Mouse (Mus musculus): ENCODE data around the gene Fchsd2.
A peak's percentile ranks its signal among the peaks of the same experiment; 100 is the strongest.

The Fchsd2 gene

DNA sequence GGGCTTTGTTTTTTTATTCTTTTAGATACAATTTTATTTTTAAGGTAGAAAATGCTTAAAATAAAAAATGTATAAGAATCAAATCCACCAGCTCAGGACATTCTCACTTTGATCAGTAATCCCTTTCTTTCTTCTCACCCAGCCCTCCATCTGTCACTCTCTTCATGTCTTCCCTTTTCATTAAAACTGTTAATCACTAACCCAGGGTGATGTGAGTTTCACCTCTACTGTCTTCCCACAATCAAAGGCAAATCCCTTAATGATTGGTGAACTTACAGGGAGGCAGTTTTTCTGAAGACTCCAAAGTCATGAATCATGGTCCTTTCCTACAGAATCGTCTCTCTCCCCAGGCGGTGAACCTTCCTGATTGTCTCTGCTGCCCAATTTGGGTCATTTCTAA lies 124.1 kb downstream of the Fchsd2 start:
- no peak for DNase-seq

GRCm38 (mm10) chr7:101223501-101223900 lies 130.8 kb downstream of the Fchsd2 start:
- DNase-seq, result no peak

- no peak for DNase-seq
Observed at GRCm38 (mm10) chr7:101229336-101229735, 136.7 kb downstream of the Fchsd2 start.

GRCm38 (mm10) chr7:101231458-101231857 lies 138.8 kb downstream of the Fchsd2 start:
- DNase-seq, result no peak

DNA sequence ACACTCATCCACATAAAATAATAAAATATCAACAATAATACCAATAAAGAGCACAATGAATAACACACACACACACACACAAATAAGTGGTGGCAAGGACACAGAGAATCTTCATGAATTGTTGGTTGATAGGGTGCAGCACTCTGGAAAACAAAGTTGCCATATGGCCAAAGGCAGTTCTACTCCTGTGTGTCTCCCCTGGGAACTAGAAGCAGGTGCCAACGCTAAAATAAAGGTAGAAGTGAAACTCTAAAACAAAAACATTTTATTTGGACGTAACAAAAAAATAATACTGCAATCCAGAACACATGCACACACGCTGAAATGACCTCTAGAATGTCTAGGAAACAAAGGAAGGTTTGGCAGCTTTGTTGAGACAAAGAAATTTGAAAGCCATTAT lies 140.1 kb downstream of the Fchsd2 start:
- DNase-seq, result no peak

DNA sequence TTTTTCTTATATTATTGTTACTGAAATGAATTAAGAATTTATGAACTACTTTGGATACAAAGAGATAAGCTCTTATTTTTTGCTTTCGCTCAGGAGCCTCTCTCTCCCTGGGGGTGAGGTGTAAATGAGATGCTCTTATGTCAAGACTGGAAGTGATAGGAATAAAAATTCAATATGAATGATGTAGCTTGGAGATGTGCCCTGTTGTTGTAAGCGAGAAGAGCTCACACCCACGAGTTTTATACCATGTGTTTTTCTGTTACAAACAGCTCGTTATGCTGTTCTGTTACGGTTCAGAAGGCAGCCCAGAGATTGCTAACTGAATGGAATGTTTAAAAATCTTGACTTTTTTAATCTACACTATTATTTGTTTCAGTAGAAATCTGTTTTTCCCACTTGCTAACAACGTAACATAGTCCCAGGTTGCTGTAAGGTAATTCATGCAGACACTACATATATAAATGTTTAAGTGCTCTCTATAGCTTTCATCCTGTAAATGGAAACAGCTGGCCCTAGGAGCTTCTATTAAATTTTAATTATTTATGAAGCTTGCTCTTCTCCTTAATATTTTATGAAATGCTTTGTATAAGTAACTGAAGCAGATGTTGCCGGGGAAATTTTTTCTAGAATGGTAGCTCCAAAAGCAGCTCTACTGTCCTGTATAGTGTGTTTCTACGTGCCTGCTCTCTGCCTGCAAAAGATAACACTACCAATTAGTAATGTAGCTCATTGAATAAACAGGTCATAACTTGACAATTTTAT lies 144.2 kb downstream of the Fchsd2 start:
- DNase-seq, result no peak

- DNase-seq, result no peak
Observed at GRCm38 (mm10) chr7:101248760-101249159, 156.1 kb downstream of the Fchsd2 start.

- no peak for DNase-seq
Observed at GRCm38 (mm10) chr7:101249173-101249572, 156.5 kb downstream of the Fchsd2 start.

DNA sequence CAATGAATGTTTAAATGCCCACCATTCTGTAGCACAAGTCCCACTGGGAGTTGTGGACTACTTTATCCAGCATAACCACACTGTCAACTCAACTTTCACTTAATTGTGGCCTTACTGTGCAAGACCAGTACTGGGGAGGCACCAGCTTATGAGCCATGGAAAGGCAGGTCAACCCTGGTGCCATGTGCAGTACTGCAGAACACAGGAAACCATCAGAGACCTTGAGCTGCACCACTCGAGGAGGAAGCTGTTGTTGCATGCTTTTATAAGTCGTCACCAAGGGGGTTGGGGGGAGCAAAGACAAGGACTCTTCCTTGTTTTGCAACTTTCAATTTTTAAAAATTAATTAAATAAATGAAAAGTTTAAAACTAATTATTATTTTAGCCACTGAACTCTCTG lies 160.4 kb downstream of the Fchsd2 start:
- no peak for DNase-seq

GRCm38 (mm10) chr7:101258482-101258881 lies 165.8 kb downstream of the Fchsd2 start:
- no peak for DNase-seq

- no peak for DNase-seq
Observed at GRCm38 (mm10) chr7:101261941-101262546, 169.4 kb downstream of the Fchsd2 start.

DNA sequence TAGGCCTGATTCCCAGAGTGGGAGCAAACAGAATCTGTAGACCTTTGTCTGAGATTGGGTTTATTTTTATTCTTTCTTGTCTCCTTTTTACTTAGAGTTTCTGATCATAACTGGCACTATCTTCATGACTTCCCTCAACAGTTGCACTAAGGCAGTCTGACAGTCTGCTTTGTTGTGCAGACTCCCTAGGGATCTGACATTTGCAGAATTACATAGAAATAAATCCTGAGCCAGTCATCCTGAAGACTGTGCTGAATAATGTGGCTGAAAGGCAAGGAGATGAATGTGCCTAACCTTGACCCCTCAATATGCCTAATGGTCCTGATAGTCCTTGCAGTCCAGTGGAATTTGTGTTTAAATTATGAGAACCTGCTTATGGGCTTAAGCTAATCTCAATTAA lies 170.8 kb downstream of the Fchsd2 start:
- no peak for DNase-seq

GRCm38 (mm10) chr7:101267457-101268259 lies 175.0 kb downstream of the Fchsd2 start:
- DNase-seq, result no peak

DNA sequence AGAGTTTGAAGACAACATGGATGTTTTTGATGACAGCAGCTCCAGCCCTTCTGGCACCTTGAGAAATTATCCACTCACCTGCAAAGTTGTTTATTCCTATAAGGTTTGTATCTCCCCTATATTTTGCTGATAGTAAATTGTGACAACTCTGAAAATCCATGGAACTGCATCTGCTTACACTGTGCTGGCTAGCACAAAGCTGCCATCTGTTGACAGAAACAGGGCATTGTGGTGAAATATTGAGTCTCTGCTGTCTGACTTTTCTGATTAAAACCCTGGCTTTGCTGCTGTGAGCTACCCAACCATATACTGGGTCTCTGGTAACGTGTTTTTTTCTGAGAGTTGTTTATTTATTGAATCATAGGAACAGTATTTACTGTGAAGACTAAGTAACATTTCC lies 178.9 kb downstream of the Fchsd2 start:
- DNase-seq, result no peak

- no peak for DNase-seq
Observed at GRCm38 (mm10) chr7:101272466-101273160, 179.9 kb downstream of the Fchsd2 start.

DNA sequence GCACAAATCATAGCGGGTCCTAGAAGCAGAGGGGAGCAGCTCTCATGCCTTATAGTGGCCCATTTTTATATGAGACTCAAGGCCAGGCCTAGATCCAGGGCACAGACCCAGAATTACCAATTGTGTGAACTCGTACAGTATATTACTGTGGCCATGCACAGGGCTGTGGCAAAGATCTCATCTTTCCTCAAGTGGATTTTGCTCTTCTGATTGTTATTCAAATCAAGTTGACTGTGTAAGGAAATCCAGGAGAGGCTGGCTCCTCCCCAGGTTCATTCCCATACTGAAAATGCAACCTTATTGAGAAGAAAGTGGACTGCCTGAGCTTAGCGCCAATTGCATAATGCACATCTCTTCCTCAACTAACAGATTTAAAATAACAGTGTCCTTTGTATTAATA lies 190.1 kb downstream of the Fchsd2 start:
- DNase-seq, result no peak

- DNase-seq, result no peak
Observed at GRCm38 (mm10) chr7:101284504-101284903, 191.8 kb downstream of the Fchsd2 start.

DNA sequence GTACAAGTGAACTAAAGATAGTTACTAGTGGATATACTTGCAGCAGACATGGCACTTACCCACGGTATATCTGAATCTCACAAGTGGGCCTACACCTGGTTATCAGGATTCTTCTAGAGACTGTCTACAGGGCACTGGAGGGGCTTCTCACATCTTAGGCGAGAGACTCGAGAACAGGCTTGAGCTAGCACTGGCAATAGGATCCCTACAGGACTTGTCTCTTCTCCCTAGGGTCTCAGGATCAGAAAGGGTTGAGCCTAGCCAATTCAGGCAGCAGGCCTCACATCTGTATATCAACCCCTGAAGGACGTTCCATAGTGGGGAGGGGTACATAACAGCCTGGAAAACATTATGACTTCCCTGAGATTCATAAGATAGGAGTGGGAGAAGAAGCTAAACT lies 194.2 kb downstream of the Fchsd2 start:
- DNase-seq, result no peak

GRCm38 (mm10) chr7:101287820-101288219 lies 195.2 kb downstream of the Fchsd2 start:
- DNase-seq, result no peak

- peak; percentile 62 for DNase-seq
Observed at GRCm38 (mm10) chr7:101288436-101288835, 195.8 kb downstream of the Fchsd2 start.

DNA sequence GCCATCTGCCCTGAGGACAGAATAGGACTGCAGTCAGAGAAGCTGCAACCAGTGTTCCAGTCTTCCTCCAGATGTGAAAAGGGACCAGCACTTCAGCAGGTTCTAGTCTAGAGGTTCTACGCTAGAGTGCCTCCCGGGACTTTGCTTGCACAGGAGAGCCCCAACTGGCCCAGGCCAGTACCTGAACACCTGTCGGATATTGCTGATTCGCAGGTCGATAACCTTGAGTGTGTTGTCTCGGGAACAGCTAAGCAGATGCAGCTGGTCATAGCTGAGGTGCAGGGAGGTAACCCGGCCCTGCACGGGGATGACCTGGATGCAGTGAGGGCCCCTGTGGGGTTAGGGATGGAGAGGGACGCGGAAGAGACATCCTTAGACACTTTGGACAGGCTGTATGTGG lies 197.7 kb downstream of the Fchsd2 start:
- no peak for DNase-seq

GRCm38 (mm10) chr7:101291211-101291610 lies 198.5 kb downstream of the Fchsd2 start:
- no peak for DNase-seq

DNA sequence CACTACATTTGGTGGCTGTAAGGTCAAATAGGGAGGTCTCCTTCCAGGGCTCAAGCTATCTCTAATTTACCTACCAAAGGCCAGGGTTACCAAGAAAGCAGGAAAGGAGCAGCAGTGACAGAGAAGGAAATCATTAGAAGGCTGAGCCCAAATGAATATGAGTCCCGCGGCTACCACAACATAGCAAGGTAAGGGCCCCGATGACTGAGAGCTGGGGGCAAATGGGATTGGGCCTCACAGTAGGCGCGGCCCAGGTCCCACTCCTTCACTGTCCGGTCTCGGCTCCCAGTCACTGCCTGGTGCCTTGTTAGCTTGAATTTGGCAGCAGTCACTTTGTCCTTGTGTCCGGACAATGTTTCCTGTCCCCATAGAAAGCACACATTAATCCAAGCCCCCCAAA lies 199.0 kb downstream of the Fchsd2 start:
- no peak for DNase-seq

All from kidney, adult 18-20 months (tissue).